Mouse (Mus musculus): ENCODE data around the gene Tsks. TPM values are rescaled to one million over a fixed set of nuclear protein-coding genes. Genes with fewer than 3 reads are reported as not detected.

Gene Tsks
- polyA plus RNA-seq (2012; rRNA removed) = not detected in 2 replicates

DNA sequence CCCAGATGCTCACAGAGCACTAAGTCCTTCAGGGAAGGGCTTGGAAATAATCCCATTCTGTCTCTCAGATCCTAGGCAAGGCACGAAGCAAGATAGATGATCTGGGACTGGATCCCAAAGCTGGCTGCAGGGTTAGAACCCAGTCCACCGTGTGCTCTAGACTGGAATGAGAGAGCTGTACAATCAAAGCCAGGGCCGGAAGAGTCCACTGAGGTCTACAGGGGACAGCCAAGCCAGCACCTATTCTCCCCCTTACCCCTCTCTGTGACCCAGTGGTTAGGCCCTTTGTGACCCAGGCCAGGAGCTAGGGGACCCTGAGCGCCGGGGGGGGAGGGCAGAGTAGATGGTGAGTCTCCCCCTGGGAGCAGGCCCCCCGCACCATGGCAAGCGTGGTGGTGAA lies at the start of gene Tsks:
Gene Tsks (plus strand): TSS at position 301 of the 400 bp plus-strand sequence.
- Histone ChIP-seq H3K27me3 (ENCODE audit: control insufficient read depth, insufficient read depth, low read length) (0 out of 2 replicates have a peak, but pooled peaks cover 1% of the 10 kb centered on the region), H3K27ac (ENCODE audit: insufficient read depth, low read length) (no peak within 1 kb of the TSS), H3K36me3 (ENCODE audit: control insufficient read depth, insufficient read depth, low read length) (no peaks in the 10 kb centered on the region), H3K4me1 (ENCODE audit: control insufficient read depth, insufficient read depth, insufficient read length) (no peaks in the 10 kb centered on the region), H3K4me3 (ENCODE audit: extremely low read depth, insufficient read depth, insufficient read length) (no peak within 1 kb of the TSS)
- 89% methylated on average over 7 of the region's 7 CpGs for whole genome bisulfite sequencing
- no peak for DNase-seq (ENCODE audit: low read depth in 1 of 2, low spot score in 2 of 2)
- no peak for TF ChIP-seq CTCF (IDR thresholded peaks at IDR 0.05; ENCODE audit: extremely low read depth, insufficient read depth, insufficient read length, insufficient replicate concordance)
- TF ChIP-seq POLR2A (IDR thresholded peaks at IDR 0.05; ENCODE audit: low read depth, low read length) = no peak

DNA sequence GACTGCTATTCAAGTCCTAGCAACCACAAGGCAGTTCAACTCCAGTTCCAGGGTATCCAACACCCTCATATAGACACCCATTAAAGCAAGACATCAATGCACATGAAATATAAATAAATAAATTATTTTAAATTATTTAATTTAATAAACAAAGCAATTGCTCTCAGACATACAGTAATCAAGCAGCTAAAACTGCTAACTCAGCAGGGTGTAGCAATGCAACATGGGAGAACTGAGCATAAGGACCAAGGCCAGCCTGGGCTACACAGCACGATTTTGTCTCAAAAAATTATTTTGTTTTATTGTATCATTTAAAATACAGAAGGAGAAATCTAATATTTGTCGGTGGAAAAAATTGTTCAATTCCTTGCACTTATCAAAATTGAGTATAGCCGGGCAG lies 48.8 kb upstream of the Tsks start:
- no peak overlapping the region for H3K4me3 ChIP-seq (ENCODE audit: extremely low read depth, insufficient read depth, insufficient read length)
- peaks cover 2% of the 10 kb centered on the region for H3K36me3 ChIP-seq (ENCODE audit: control insufficient read depth, insufficient read depth, low read length)
- TF ChIP-seq CTCF (IDR thresholded peaks at IDR 0.05; ENCODE audit: extremely low read depth, insufficient read depth, insufficient read length, insufficient replicate concordance) = no peak
- no peak for TF ChIP-seq POLR2A (IDR thresholded peaks at IDR 0.05; ENCODE audit: low read depth, low read length)
- H3K27me3 ChIP-seq (ENCODE audit: control insufficient read depth, insufficient read depth, low read length) = no peaks in the 10 kb centered on the region
- H3K4me1 ChIP-seq (ENCODE audit: control insufficient read depth, insufficient read depth, insufficient read length) = peaks cover 10% of the 10 kb centered on the region
- DNase-seq (ENCODE audit: low read depth in 1 of 2, low spot score in 2 of 2) = no peak
- H3K27ac ChIP-seq (ENCODE audit: insufficient read depth, low read length) = no peak overlapping the region
- WGBS = 92% methylated on average over 3 of the region's 3 CpGs

GRCm38 (mm10) chr7:44895206-44895592 lies 47.8 kb upstream of the Tsks start:
- H3K4me1 ChIP-seq (ENCODE audit: control insufficient read depth, insufficient read depth, insufficient read length) = peaks cover 10% of the 10 kb centered on the region
- 51% methylated on average over 7 of the region's 7 CpGs for WGBS

GRCm38 (mm10) chr7:44895593-44896434 lies 47.2 kb upstream of the Tsks start, which contains the start of gene Fuz:
Fuz (plus strand) TSS chr7:44896079.
- DNase-seq (ENCODE audit: low read depth in 1 of 2, low spot score in 2 of 2) = peak; percentile 82 to 92

More at GRCm38 (mm10) chr7:44895206-44895592, 47.8 kb upstream of the Tsks start:
- H3K27ac ChIP-seq (ENCODE audit: insufficient read depth, low read length) = no peak overlapping the region
- H3K36me3 ChIP-seq (ENCODE audit: control insufficient read depth, insufficient read depth, low read length) = peaks cover 2% of the 10 kb centered on the region
- H3K27me3 ChIP-seq (ENCODE audit: control insufficient read depth, insufficient read depth, low read length) = no peaks in the 10 kb centered on the region
- TF ChIP-seq CTCF (IDR thresholded peaks at IDR 0.05; ENCODE audit: extremely low read depth, insufficient read depth, insufficient read length, insufficient replicate concordance) (no peak), POLR2A (IDR thresholded peaks at IDR 0.05; ENCODE audit: low read depth, low read length) (no peak)
- H3K4me3 ChIP-seq (ENCODE audit: extremely low read depth, insufficient read depth, insufficient read length) = 0 out of 2 replicates have a peak overlapping the region, but pooled peaks have one; percentile 92
- no peak for DNase-seq (ENCODE audit: low read depth in 1 of 2, low spot score in 2 of 2)

GRCm38 (mm10) chr7:44896499-44896898 lies 46.5 kb upstream of the Tsks start:
- DNase-seq (ENCODE audit: low read depth in 1 of 2, low spot score in 2 of 2) = no peak
- WGBS = 40% methylated on average over 10 of the region's 10 CpGs
- TF ChIP-seq CTCF (IDR thresholded peaks at IDR 0.05; ENCODE audit: extremely low read depth, insufficient read depth, insufficient read length, insufficient replicate concordance) = no peak
- no peak for TF ChIP-seq POLR2A (IDR thresholded peaks at IDR 0.05; ENCODE audit: low read depth, low read length)
- peaks cover 2% of the 10 kb centered on the region for H3K36me3 ChIP-seq (ENCODE audit: control insufficient read depth, insufficient read depth, low read length)
- H3K4me3 ChIP-seq (ENCODE audit: extremely low read depth, insufficient read depth, insufficient read length) = peak overlapping the region; percentile 92
- H3K4me1 ChIP-seq (ENCODE audit: control insufficient read depth, insufficient read depth, insufficient read length) = peaks cover 11% of the 10 kb centered on the region
- peak overlapping the region; percentile 83 for H3K27ac ChIP-seq (ENCODE audit: insufficient read depth, low read length)
- H3K27me3 ChIP-seq (ENCODE audit: control insufficient read depth, insufficient read depth, low read length) = no peaks in the 10 kb centered on the region

More at GRCm38 (mm10) chr7:44895593-44896434, 47.2 kb upstream of the Tsks start, which contains the start of gene Fuz:
- Histone ChIP-seq H3K36me3 (ENCODE audit: control insufficient read depth, insufficient read depth, low read length) (peaks cover 2% of the 10 kb centered on the region), H3K4me1 (ENCODE audit: control insufficient read depth, insufficient read depth, insufficient read length) (peaks cover 10% of the 10 kb centered on the region), H3K27me3 (ENCODE audit: control insufficient read depth, insufficient read depth, low read length) (no peaks in the 10 kb centered on the region), H3K27ac (ENCODE audit: insufficient read depth, low read length) (peak within 1 kb of the TSS; percentile 83), H3K4me3 (ENCODE audit: extremely low read depth, insufficient read depth, insufficient read length) (peak within 1 kb of the TSS; percentile 92)
- under 1% methylated on average over 34 of the region's 34 CpGs for WGBS
- TF ChIP-seq CTCF (IDR thresholded peaks at IDR 0.05; ENCODE audit: extremely low read depth, insufficient read depth, insufficient read length, insufficient replicate concordance) (peak; percentile 29; the same call in 1 of the 2 replicates), POLR2A (IDR thresholded peaks at IDR 0.05; ENCODE audit: low read depth, low read length) (no peak)

DNA sequence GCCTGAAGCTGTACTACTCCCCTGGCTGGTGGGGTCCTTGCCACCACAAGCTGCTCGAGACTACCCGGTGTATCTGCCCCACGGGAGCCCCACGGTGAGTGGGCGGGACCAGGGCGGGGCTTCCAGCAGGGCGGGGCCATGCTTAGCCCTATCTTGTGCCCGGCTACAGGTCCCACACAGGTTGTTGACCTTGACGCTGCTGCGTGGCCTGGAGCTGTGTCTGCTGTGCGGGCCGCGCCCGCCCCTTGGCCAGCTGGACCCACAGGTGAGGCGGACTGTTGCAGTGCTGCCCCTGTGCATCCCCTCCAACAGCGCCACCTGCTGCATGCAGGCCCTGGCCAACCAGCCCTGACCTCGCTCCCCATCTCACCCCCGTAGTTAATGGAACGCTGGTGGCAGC lies 44.4 kb upstream of the Tsks start:
- no peak overlapping the region for H3K4me3 ChIP-seq (ENCODE audit: extremely low read depth, insufficient read depth, insufficient read length)
- H3K27ac ChIP-seq (ENCODE audit: insufficient read depth, low read length) = no peak overlapping the region
- H3K27me3 ChIP-seq (ENCODE audit: control insufficient read depth, insufficient read depth, low read length) = no peaks in the 10 kb centered on the region
- no peak for TF ChIP-seq CTCF (IDR thresholded peaks at IDR 0.05; ENCODE audit: extremely low read depth, insufficient read depth, insufficient read length, insufficient replicate concordance)
- no peak for TF ChIP-seq POLR2A (IDR thresholded peaks at IDR 0.05; ENCODE audit: low read depth, low read length)
- peaks cover 5% of the 10 kb centered on the region for H3K36me3 ChIP-seq (ENCODE audit: control insufficient read depth, insufficient read depth, low read length)
- H3K4me1 ChIP-seq (ENCODE audit: control insufficient read depth, insufficient read depth, insufficient read length) = peaks cover 15% of the 10 kb centered on the region
- DNase-seq (ENCODE audit: low read depth in 1 of 2, low spot score in 2 of 2) = no peak
- WGBS = 72% methylated on average over 19 of the region's 19 CpGs

Measured in spleen, adult 2 months (tissue).